Mouse (Mus musculus): Measurements from ENCODE around the gene Dgkh. TPM values are rescaled to one million over a fixed set of nuclear protein-coding genes. Genes with fewer than 3 reads are reported as not detected.

The Dgkh gene
- polyA plus RNA-seq, 1 experiment from 2014 or later, result 0.86 TPM

GRCm38 (mm10) chr14:78654939-78655556 lies 77.5 kb downstream of the Dgkh start:
- no peaks in the 10 kb centered on the region for H3K27me3 ChIP-seq (ENCODE audit: control insufficient read depth, insufficient read depth, low read length)
- no peaks in the 10 kb centered on the region for H3K4me1 ChIP-seq (replicated peaks; ENCODE audit: control insufficient read depth, insufficient read depth)
- TF ChIP-seq EP300 (optimal IDR thresholded peaks at IDR 0.05) (no peak), CTCF (IDR thresholded peaks at IDR 0.05; ENCODE audit: low read depth) (no peak)
- H3K4me3 ChIP-seq (ENCODE audit: low read depth, low read length), result no peak overlapping the region
- WGBS, result 83% methylated on average over 7 of the region's 7 CpGs
- no peak overlapping the region for H3K9ac ChIP-seq (ENCODE audit: low read length)
- no peak overlapping the region for H3K4me2 ChIP-seq (replicated peaks; ENCODE audit: low read depth)
- ATAC-seq (ENCODE audit: low FRiP score, low TSS enrichment) (no peak), DNase-seq (ENCODE audit: low spot score) (no peak)
- H3K9me3 ChIP-seq (ENCODE audit: control insufficient read depth, low read length), result no peaks in the 10 kb centered on the region
- H3K27ac ChIP-seq (replicated peaks), result no peak overlapping the region
- no peaks in the 10 kb centered on the region for H3K36me3 ChIP-seq (ENCODE audit: control insufficient read depth, insufficient read depth, low read length)

GRCm38 (mm10) chr14:78654196-78654595 lies 78.4 kb downstream of the Dgkh start:
- no peak overlapping the region for H3K9ac ChIP-seq (ENCODE audit: low read length)
- no peaks in the 10 kb centered on the region for H3K27me3 ChIP-seq (ENCODE audit: control insufficient read depth, insufficient read depth, low read length)
- H3K9me3 ChIP-seq (ENCODE audit: control insufficient read depth, low read length), result no peaks in the 10 kb centered on the region
- WGBS, result 89% methylated on average over 10 of the region's 10 CpGs
- DNase-seq (ENCODE audit: low spot score) (no peak), ATAC-seq (ENCODE audit: low FRiP score, low TSS enrichment) (no peak)
- H3K4me2 ChIP-seq (replicated peaks; ENCODE audit: low read depth), result no peak overlapping the region
- H3K4me1 ChIP-seq (replicated peaks; ENCODE audit: control insufficient read depth, insufficient read depth), result no peaks in the 10 kb centered on the region
- no peaks in the 10 kb centered on the region for H3K36me3 ChIP-seq (ENCODE audit: control insufficient read depth, insufficient read depth, low read length)
- no peak overlapping the region for H3K27ac ChIP-seq (replicated peaks)
- TF ChIP-seq CTCF (IDR thresholded peaks at IDR 0.05; ENCODE audit: low read depth) (no peak), EP300 (optimal IDR thresholded peaks at IDR 0.05) (no peak)
- H3K4me3 ChIP-seq (ENCODE audit: low read depth, low read length), result no peak overlapping the region

DNA sequence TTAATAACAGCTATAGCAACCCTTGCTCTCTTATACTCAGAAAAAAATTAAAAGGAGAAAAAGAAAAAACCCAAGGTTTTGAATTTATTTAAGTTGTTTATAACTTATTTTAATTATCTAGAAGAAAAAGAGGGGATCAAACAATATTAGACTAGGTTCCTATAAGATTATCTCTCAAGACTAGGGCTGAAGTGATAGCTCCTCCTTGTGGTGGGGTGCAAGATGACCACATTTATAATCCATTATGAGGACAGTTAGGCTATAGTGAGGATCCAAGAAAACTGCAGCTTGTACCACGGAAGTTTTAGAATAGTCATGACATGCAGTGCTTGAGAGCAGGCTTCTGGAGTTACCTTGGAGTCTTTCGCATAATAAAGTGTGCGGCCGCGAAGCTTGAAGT lies 79.2 kb downstream of the Dgkh start:
- Histone ChIP-seq H3K27ac (replicated peaks) (no peak overlapping the region), H3K9me3 (ENCODE audit: control insufficient read depth, low read length) (no peaks in the 10 kb centered on the region), H3K4me3 (ENCODE audit: low read depth, low read length) (no peak overlapping the region), H3K4me1 (replicated peaks; ENCODE audit: control insufficient read depth, insufficient read depth) (no peaks in the 10 kb centered on the region), H3K27me3 (ENCODE audit: control insufficient read depth, insufficient read depth, low read length) (no peaks in the 10 kb centered on the region), H3K4me2 (replicated peaks; ENCODE audit: low read depth) (no peak overlapping the region), H3K36me3 (ENCODE audit: control insufficient read depth, insufficient read depth, low read length) (no peaks in the 10 kb centered on the region), H3K9ac (ENCODE audit: low read length) (no peak overlapping the region)
- TF ChIP-seq EP300 (optimal IDR thresholded peaks at IDR 0.05), result no peak
- TF ChIP-seq CTCF (IDR thresholded peaks at IDR 0.05; ENCODE audit: low read depth), result peak; percentile 49
- ATAC-seq (ENCODE audit: low FRiP score, low TSS enrichment) (no peak), DNase-seq (ENCODE audit: low spot score) (no peak)
- 94% methylated on average over 5 of the region's 5 CpGs for WGBS

- Histone ChIP-seq H3K4me1 (replicated peaks; ENCODE audit: control insufficient read depth, insufficient read depth) (no peaks in the 10 kb centered on the region), H3K27ac (replicated peaks) (no peak overlapping the region), H3K36me3 (ENCODE audit: control insufficient read depth, insufficient read depth, low read length) (no peaks in the 10 kb centered on the region), H3K4me2 (replicated peaks; ENCODE audit: low read depth) (no peak overlapping the region), H3K27me3 (ENCODE audit: control insufficient read depth, insufficient read depth, low read length) (no peaks in the 10 kb centered on the region), H3K4me3 (ENCODE audit: low read depth, low read length) (no peak overlapping the region), H3K9me3 (ENCODE audit: control insufficient read depth, low read length) (no peaks in the 10 kb centered on the region), H3K9ac (ENCODE audit: low read length) (no peak overlapping the region)
- DNase-seq (ENCODE audit: low spot score) (no peak), ATAC-seq (ENCODE audit: low FRiP score, low TSS enrichment) (no peak)
- 74% methylated on average over 7 of the region's 7 CpGs for WGBS
- TF ChIP-seq EP300 (optimal IDR thresholded peaks at IDR 0.05) (no peak), CTCF (IDR thresholded peaks at IDR 0.05; ENCODE audit: low read depth) (no peak)
These were observed 80.9 kb downstream of the Dgkh start for GRCm38 (mm10) chr14:78651696-78652095.

DNA sequence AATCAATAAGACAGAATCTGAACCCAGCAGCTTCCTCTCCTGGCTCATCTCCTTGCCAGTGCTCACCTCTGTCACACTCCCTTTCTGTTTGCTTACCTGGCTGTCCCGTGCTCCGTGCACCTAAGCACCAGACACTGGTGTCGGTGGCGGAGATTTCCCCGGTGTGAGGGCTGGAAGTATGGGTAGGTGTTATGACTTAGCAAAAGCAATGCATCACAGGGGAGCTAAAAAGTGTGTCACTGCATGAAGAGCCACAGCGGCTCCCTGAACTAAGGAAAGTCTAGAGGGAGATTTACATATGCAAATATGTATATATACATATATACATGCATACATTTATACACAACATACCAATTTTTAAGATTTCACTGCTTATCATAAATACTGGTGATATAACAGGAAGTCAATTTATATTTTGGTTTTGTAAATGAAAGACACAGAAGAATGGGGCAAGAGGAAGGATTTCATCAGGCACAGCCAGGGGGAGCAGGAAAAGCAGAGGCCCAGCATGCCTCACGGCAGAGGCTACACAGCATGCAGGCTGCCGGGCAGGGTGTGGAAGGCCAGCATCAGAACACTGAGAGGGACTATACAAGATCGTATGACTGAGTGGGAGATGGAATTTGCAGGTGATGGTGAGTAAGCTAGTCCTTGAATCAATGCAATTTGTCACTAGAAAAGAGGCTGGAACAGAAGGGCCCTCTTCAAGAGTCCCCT lies 82.0 kb downstream of the Dgkh start:
- Histone ChIP-seq H3K4me1 (replicated peaks; ENCODE audit: control insufficient read depth, insufficient read depth) (no peaks in the 10 kb centered on the region), H3K9ac (ENCODE audit: low read length) (no peak overlapping the region), H3K4me3 (ENCODE audit: low read depth, low read length) (no peak overlapping the region), H3K27me3 (ENCODE audit: control insufficient read depth, insufficient read depth, low read length) (no peaks in the 10 kb centered on the region), H3K27ac (replicated peaks) (no peak overlapping the region), H3K36me3 (ENCODE audit: control insufficient read depth, insufficient read depth, low read length) (no peaks in the 10 kb centered on the region), H3K9me3 (ENCODE audit: control insufficient read depth, low read length) (no peaks in the 10 kb centered on the region), H3K4me2 (replicated peaks; ENCODE audit: low read depth) (no peak overlapping the region)
- 50% methylated on average over 9 of the region's 9 CpGs for WGBS
- DNase-seq (ENCODE audit: low spot score) (no peak), ATAC-seq (ENCODE audit: low FRiP score, low TSS enrichment) (no peak)
- TF ChIP-seq EP300 (optimal IDR thresholded peaks at IDR 0.05) (no peak), CTCF (IDR thresholded peaks at IDR 0.05; ENCODE audit: low read depth) (peak; percentile 36)

Data from stomach, postnatal 0 days (tissue).